Mouse (Mus musculus): Measurements from ENCODE around the gene 2010111I01Rik.
"Not testable (repeated sequence)": the region's sequence is repeated elsewhere in the genome, so short reads cannot be mapped to it uniquely, and the experiment has no call there.

The 2010111I01Rik gene

DNA sequence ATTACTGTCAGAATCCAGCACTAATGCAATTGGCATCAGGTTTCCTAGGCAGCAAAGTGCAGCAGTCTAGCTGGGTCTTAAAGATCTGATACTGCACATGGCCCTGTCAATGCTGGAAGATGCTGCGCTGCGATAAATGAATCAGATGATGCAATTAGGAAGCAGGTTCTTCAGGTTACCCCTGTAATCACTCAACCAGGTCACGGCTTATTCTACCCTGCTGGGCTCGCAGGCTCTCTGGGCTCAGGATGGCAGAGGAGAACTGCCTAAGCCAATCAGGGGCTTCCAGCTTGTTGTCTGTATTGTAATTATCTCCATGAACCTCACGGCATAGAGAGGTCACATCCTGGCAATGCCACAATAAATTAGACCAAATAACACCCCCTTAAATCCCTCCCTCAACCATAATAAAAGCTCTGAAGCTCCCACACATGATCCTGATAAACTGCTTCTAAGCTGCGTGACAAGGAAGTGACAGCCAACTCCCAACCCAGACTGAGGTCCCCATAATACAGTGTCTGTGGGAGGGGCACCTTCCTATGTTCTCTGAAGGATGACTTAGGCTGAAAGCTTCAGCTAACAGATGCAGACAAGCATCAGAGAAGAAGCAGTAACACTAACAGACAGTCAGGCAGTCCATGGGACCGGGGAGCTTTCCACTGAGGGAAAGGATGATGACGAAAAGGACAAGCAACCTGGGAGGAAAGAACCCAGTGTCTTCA is 372.7 kb downstream of the 2010111I01Rik start:
- no peak for DNase-seq (ENCODE audit: low read depth, low spot score)

DNA sequence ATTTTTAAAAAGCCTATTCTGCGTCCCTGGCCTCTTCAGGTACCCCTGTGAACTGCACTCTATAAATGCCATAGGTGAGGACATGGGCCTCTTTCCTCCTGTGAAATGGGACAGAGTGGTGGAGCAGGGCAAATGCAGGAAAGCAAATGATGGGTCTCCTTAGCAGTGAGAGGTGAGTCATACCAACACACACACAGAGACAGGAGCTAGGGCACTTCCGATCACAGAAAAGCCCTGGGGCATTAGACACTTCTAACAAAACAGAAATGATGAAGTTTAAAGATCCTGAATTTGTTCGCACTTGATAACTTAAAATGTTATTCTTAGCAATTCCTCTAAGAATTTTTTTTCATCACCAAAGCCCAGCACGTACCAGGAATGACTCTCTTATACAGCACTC is 375.3 kb downstream of the 2010111I01Rik start:
- no peak for DNase-seq (ENCODE audit: low read depth, low spot score)

DNA sequence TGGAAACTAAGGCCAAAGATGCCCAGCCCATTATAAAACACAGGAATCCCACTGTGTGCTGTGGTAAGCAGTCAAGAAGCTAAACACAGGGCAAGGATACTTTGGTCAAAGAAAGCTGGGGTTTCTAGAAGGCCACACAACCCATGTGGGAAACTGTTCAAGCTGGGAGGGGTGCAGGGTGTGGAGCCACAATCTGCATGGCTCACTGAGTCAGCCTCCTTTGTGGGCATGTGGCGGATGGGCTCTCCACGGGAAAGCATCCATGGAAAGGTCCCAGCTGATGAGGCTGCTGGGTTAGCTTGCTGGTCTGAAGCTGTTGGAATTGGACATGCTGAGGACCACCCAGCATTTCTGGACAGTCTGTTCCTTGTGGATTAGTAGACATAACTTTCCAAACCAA is 378.1 kb downstream of the 2010111I01Rik start:
- DNase-seq (ENCODE audit: low read depth, low spot score), result no peak

DNA sequence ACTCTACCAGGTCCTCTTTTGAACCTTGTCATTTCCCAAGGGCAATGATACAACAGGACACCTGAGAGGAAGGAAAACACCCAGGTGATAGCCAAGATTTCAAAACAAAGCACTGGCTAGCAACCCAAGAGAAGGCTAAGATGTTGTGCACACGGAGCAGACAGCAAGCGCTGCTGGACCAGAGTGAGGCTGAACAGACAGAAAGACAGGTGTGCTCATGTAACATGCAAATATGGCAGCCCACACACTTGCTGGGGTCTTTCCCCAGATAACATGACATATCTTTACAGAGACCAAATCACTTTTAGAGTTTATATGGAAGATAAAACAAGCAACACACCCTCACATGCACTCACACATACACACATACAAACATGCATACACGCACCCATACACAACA is 379.8 kb downstream of the 2010111I01Rik start:
- DNase-seq (ENCODE audit: low read depth, low spot score), result no peak

DNA sequence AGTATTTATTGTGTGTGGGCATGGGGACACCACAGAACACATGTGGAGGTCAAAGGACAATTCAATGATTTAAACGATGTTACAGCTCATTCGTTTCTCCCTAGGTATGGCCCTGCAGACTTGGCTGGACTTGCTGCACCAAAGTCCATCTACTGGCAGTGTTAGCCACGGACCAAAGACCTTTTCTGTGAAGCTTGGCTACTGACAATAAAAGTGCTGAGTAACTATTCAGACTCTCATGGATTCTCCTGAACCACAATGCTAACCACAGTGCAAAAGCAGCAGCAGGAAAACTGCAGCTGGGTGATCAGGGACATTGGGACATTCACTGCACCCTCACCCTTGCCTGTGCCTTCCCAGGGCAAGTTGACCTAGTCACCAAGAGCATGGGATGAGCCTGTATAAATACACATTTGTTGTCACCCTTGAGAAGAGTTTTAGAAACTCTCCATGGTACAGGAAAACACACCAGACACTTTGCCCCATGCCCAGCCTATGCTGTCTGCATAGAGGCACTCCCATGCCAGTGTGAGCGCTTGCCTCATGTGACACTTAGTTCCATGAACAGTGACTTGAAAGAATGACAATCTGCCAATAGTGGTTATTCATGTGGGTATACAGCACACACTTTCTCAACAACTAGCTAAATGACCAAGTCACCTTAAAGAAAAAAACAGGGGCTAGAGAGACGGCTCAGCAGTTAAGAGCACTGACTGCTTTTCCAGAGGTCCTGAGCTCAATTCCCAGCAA is 381.0 kb downstream of the 2010111I01Rik start:
- DNase-seq (ENCODE audit: low read depth, low spot score), result no peak

DNA sequence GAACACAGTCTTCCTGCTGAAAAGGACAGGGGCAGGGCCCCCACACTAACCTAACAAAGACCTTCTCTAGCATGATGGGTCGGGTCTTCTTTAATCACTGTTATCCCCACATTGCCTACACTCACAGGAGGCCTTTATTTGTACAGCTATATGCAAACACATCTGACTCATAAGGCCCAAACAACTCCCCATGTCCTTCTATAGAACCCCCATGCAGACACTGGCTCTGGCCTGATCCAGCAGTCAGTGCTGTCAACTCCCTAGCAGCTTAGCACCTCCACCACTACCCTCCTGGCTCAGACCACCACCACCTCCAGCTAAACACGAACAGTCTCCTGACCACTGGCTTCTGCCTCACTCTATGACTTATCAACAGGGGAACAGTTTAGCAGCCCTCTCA is 382.9 kb downstream of the 2010111I01Rik start:
- no peak for DNase-seq (ENCODE audit: low read depth, low spot score)

DNA sequence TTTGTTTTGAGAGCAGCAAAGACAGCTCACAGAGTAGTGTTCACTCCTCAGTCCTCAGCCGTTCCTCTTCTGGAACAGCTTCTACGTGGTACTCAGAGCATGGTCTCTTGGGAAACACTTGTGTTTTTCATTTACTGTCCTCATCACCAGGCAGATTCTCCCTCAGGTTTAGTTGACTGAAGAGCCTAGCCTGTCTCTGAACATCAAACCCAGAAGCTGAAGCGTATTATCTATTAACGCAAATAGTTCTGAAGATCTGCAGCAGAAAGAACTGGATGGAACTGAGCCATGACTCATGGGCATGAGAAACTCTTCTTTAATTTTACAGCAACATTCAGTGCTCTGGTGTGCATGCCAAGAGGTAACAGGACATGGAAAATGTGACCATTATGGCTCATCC is 385.4 kb downstream of the 2010111I01Rik start:
- DNase-seq (ENCODE audit: low read depth, low spot score), result no peak

DNA sequence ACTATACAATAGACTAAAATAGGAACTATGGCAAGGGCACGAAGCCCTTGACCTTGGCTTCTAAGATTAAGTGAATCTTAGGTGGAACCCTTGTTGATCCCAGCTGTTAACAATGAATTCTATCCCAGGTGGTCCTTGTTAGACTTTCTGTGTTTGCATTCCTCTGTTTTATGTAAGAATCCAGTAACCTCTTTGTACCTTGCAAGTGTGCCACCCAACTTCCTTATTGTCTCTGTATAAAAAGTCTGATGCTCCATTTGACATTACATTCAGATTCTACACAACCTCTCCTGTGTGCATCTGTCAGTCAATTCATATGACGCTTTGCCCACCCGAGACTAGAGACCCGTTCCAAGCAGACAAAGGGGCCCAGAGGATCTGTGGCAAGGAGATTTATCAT is 388.6 kb downstream of the 2010111I01Rik start:
- not testable (repeated sequence) for DNase-seq (ENCODE audit: low read depth, low spot score)

DNA sequence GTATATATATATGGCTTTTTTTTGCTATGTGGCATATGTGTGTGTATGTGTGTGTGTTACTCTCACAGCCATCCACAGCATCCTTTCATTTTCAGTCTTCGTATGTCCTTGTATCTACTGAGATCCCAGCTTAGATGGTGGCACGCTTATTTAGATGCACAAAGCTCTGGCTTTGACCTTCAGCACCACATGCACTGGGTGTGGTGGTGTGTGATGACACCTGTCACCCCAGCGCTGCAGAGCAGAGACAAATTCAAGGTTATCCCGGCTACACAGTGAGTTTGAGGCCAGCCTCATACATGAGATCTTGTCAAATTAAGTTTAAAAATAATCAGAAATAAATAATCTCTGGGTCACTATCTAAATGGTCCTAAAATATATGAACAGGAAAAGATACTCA is 391.4 kb downstream of the 2010111I01Rik start:
- no peak for DNase-seq (ENCODE audit: low read depth, low spot score)

DNA sequence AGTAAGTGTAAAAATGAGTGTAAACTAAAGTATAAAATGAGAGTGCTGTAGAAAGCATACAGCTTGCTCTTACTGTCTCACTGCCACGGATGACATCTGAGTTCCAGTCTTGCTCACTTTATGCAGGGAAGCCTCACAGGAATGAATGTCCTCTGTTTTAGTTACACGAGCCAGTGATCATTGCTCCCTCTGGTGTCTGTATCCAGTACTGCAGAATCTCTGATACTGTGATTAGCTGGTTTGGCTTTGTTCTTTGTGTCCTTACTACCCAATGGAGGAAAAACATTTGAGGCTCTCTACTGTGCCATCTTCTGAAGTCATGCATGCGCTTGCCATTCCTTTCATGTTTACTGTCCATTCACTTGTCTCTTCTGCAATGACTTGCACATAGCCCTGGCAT is 391.9 kb downstream of the 2010111I01Rik start:
- DNase-seq (ENCODE audit: low read depth, low spot score), result peak; percentile 85

DNA sequence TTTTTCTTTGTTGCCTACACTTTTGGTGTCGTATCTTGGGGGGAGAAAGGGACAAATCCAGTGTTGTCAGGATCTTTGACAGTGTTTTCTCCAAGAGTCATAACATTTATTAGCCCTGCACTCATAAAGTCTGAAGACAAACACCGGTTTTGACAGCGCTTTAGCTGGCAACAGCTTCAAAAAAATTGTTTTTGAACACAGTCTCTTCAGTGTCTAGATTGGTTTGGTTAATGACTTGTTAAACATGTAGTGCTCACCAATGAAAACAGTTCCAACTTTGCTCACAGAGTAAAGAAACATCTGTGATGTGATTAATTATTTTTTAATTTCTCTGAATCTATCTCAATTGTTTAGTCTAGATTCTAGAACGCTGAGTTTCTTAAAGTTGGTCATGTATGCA is 394.7 kb downstream of the 2010111I01Rik start:
- no peak for DNase-seq (ENCODE audit: low read depth, low spot score)

DNA sequence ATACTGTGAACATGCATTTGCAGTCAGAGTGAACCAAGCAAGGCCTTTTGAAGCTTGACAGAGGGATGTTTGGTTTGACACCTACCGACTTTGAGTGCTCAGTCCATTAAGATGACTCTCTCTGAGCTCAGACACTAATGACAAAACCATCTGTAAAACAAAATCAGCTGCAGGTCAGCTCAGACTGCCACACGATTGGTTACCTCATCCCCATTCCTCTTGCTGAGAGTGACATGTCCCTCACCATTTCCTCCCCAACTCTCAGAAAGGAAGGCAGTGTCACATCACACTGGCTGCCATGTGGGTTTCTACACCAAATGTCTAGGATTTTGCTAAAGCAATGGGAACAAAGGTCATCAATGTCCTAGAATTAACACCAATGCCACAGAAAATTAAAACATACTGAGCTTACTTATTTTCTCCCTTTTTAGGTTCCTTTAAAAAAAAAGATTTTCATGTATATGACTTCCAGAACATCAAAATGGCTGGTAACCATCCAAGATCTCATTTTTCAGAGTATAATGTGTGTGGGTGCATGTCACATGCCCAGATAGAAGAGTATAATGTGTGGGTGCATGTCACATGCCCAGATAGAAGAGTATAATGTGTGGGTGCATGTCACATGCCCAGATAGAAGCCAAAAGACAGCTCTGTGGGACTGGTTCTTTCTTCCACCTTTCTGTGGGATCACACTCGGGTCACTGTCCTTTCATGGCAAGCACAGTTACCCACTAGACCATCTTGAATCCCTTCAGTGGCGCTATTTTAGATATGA is 395.6 kb downstream of the 2010111I01Rik start:
- DNase-seq (ENCODE audit: low read depth, low spot score), result no peak

DNA sequence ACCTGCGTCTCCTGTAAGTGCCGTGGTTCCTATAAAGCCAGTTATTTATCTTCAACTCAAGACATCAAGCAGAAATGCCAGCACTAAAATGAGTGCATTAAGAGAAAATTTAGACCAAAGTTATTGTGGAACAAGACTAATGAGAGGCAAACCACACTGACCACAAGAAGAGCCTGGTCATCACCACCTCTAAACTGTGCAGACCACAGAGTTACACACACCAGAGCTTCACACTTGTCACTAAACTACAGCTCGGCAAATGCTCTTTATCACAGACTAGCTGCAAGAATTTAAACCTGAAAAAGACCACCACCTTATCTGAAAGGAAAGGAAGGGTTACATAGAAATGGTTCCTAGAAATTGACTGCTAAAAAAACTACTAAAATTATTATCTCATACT is 397.1 kb downstream of the 2010111I01Rik start:
- DNase-seq (ENCODE audit: low read depth, low spot score), result no peak

DNA sequence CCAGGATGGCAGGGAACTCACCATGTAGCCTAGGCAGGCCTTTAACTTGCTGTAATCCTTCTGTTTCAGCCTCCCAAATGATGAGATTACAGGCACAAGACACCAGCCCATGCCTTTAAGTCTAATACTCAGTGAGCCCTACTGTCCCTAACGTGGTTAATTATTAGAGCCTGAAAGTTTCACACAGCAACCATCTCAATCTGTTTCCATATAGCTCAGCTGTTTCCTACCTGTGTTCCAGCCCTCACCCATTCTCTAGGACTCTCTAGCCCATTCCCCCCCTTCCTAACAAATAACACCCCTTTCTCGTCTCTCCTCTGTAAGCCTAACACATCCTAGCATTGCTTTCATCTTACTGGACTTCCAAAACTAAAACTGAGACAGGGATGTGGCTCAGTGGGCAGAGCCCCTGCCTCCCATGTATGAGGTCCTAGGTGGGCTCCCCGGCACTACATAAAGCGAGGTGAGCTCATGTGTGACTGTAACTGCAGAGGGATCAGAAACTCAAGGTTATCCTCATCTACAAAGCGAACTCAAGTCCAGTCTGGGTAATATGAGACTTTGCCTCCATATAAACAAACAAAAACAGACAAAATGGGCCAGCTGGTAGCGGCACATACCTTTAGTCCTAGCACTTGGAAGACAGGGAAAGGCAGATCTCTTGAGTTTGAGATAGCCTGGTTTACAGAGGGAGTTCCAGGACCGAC is 408.9 kb downstream of the 2010111I01Rik start:
- DNase-seq (ENCODE audit: low read depth, low spot score), result no peak

Measured in brain, adult 2 months (tissue).